Mouse (Mus musculus) liver, postnatal 0 days (tissue): ENCODE data around the gene Aqp7. TPM values are rescaled to one million over a fixed set of nuclear protein-coding genes. Genes with fewer than 3 reads are reported as not detected.

Experiments used
- ATAC-seq: fragments of 200-750 bp; cut with Nextera tagmentation; 2 replicates; pipeline ENCODE4 v1.8.0; 2017; ENCODE audit warnings: mild to moderate bottlenecking, moderate library complexity
- DNase-seq: peaks from one replicate; pipeline ENCODE4 v3.0.0-alpha.2; 2016
- H3K27ac ChIP-seq: fragments of 300-500 bp; sonication (generic); 2 replicates; pipeline ENCODE4 v1.5.1; 2014; ENCODE audit warnings: antibody characterized with exemption, moderate library complexity, mild to moderate bottlenecking, low read depth
- H3K27me3 ChIP-seq: fragments of 300-500 bp; sonication (generic); 2 replicates; pipeline ENCODE4 v1.6.1; 2014; ENCODE audit warnings: low read length, control low read depth, mixed read lengths; ENCODE audit not compliant: insufficient read depth
- H3K36me3 ChIP-seq: fragments of 300-500 bp; sonication (generic); replicated peaks from 2 replicates; pipeline ENCODE4 v1.6.1; 2014; ENCODE audit warnings: mild to moderate bottlenecking, control low read depth, low read length, moderate library complexity, mixed read lengths; ENCODE audit not compliant: insufficient read depth
- H3K4me1 ChIP-seq: fragments of 300-500 bp; sonication (generic); 2 replicates; pipeline ENCODE4 v1.6.1; 2014; ENCODE audit warnings: antibody characterized with exemption, mild to moderate bottlenecking, control low read depth; ENCODE audit not compliant: insufficient read depth
- H3K4me2 ChIP-seq: fragments of 300-500 bp; sonication (generic); 2 replicates; pipeline ENCODE4 v1.6.1; 2014; ENCODE audit warnings: low read depth, mild to moderate bottlenecking, low read length, moderate library complexity, mixed read lengths
- H3K4me3 ChIP-seq: fragments of 300-500 bp; sonication (generic); 2 replicates; pipeline ENCODE4 v1.5.1; 2014; ENCODE audit warnings: low read depth, low read length
- H3K9ac ChIP-seq: fragments of 300-500 bp; sonication (generic); replicated peaks from 2 replicates; pipeline ENCODE4 v1.6.1; 2014; ENCODE audit warnings: mild to moderate bottlenecking, moderate library complexity
- H3K9me3 ChIP-seq: fragments of 300-500 bp; sonication (generic); 2 replicates; pipeline ENCODE4 v1.6.1; 2016; ENCODE audit warnings: mild to moderate bottlenecking, control low read depth, low read length, mixed read lengths
- CTCF ChIP-seq: sonication (generic); IDR thresholded peaks from 2 replicates; pipeline ENCODE4 v1.5.1; 2016; ENCODE audit warnings: antibody characterized with exemption, low read depth
- EP300 ChIP-seq: IDR thresholded peaks from 2 replicates; pipeline ENCODE4 v1.6.1; 2016; ENCODE audit warnings: antibody characterized with exemption, low read depth, mild to moderate bottlenecking
- WGBS: fragments of 180-500 bp; shearing (Covaris S2); extraction: QIAGEN DNeasy Blood & Tissue Kit; methylation state at CpG from one replicate; pipeline ENCODE4 v1.1.7; 2014; ENCODE audit not compliant: insufficient replicate concordance; 5-methylcytosine and 5-hydroxymethylcytosine counted together
- polyA plus RNA-seq: library from polyadenylated mRNA; unstranded; fragments of >200 nt; fragmentation: Nextera tagmentation; extraction: Ambion mirVana; gene quantifications from 2 replicates; pipeline ENCODE4 v1.2.1, GENCODE M21; 2015

Aqp7 gene
- 2.1 and 2.3 TPM in 2 replicates for polyA plus RNA-seq

GRCm38 (mm10) chr4:41047524-41048271, at the start of gene Aqp7:
Aqp7 (minus strand) TSS chr4:41048139.
- no peak within 1 kb of the TSS for H3K27ac ChIP-seq
- no peak for TF ChIP-seq CTCF
- TF ChIP-seq EP300, result no peak
- ATAC-seq (peak; percentile 83), DNase-seq (peak; percentile 36)
- peaks cover 7% of the 10 kb centered on the region for H3K4me1 ChIP-seq
- 60% methylated on average over 9 of the region's 9 CpGs for WGBS
- no peaks in the 10 kb centered on the region for H3K36me3 ChIP-seq
- no peaks in the 10 kb centered on the region for H3K27me3 ChIP-seq
- no peak within 1 kb of the TSS for H3K4me3 ChIP-seq
- H3K9ac ChIP-seq, result no peak within 1 kb of the TSS
- H3K9me3 ChIP-seq, result no peaks in the 10 kb centered on the region
- no peak within 1 kb of the TSS for H3K4me2 ChIP-seq

DNA sequence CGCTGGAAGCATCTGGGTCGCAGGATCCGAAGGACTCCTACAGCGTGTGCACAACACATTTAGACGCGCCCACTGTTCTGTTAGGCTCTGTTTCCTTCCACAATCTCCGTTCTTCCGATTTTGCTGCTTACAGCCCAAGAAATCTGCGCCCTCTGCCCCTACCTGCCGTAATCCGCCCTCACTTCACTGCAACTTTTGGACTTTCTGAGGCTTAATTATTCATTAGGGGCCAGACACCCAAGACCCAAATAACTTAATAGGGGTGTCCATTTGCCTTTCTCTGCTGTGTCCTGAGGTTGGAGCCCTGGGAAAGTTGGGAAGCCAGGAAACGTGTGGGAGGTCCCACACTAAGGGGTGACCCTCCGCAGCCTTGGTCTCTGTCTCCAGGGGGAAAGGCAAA, 49.4 kb upstream of the Aqp7 start:
- WGBS, result 32% methylated on average over 13 of the region's 13 CpGs
- H3K27me3 ChIP-seq, result peaks cover 20% of the 10 kb centered on the region
- DNase-seq (no peak), ATAC-seq (no peak)
- TF ChIP-seq CTCF (no peak), EP300 (no peak)
- H3K36me3 ChIP-seq, result no peaks in the 10 kb centered on the region
- H3K27ac ChIP-seq, result no peak overlapping the region
- H3K9me3 ChIP-seq, result no peaks in the 10 kb centered on the region
- H3K4me1 ChIP-seq, result peaks cover 32% of the 10 kb centered on the region
- peak overlapping the region; percentile 48 for H3K4me3 ChIP-seq
- peak overlapping the region; percentile 86 for H3K4me2 ChIP-seq
- peak overlapping the region; percentile 59; the same call in 1 of the 2 replicates for H3K9ac ChIP-seq

DNA sequence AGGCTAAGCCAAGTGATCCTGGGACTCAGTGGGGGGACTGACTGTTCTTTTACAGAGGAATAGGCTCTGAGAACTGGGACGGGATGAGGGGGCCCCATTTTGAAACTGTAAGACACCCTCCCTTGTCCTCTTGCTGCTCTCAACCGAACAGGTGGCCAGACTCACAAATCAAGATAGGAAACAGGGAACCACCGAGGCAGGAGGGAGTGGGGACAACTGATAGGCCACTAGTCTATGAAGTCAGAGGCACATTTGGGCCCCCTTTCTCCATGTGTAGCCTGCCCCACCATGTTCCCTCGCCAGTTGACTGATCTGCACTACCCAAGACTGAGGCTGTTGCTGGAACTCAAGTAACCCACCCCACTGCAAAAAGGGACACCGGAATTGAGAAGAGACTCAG, 48.9 kb upstream of the Aqp7 start:
- Histone ChIP-seq H3K4me1 (peaks cover 32% of the 10 kb centered on the region), H3K4me3 (peak overlapping the region; percentile 48), H3K27ac (no peak overlapping the region), H3K27me3 (peaks cover 20% of the 10 kb centered on the region), H3K9ac (peak overlapping the region; percentile 3), H3K9me3 (no peaks in the 10 kb centered on the region), H3K4me2 (peak overlapping the region; percentile 86), H3K36me3 (no peaks in the 10 kb centered on the region)
- no peak for DNase-seq
- ATAC-seq, result peak; percentile 37
- TF ChIP-seq CTCF (no peak), EP300 (peak; percentile 52; the same call in 1 of the 2 replicates)
- WGBS, result 49% methylated on average over 5 of the region's 5 CpGs

- H3K27me3 ChIP-seq, result peaks cover 20% of the 10 kb centered on the region
- DNase-seq, result peak; percentile 72
- no peaks in the 10 kb centered on the region for H3K9me3 ChIP-seq
- H3K4me1 ChIP-seq, result peaks cover 32% of the 10 kb centered on the region
- H3K36me3 ChIP-seq, result no peaks in the 10 kb centered on the region
- peak; percentile 85 for ATAC-seq
- H3K4me2 ChIP-seq, result peak overlapping the region; percentile 86
- peak; percentile 4; the same call in 1 of the 2 replicates for TF ChIP-seq EP300
- TF ChIP-seq CTCF, result no peak
- H3K9ac ChIP-seq, result peak overlapping the region; percentile 3; the same call in 1 of the 2 replicates
- H3K4me3 ChIP-seq, result no peak overlapping the region
- WGBS, result 58% methylated on average over 8 of the region's 8 CpGs
- H3K27ac ChIP-seq, result peak overlapping the region; percentile 48; the same call in 1 of the 2 replicates
Observed at GRCm38 (mm10) chr4:41096169-41096568, 48.2 kb upstream of the Aqp7 start.

GRCm38 (mm10) chr4:41094361-41094760, 46.4 kb upstream of the Aqp7 start:
- no peak for DNase-seq
- Histone ChIP-seq H3K9ac (no peak overlapping the region), H3K27ac (no peak overlapping the region), H3K36me3 (no peaks in the 10 kb centered on the region), H3K27me3 (peaks cover 20% of the 10 kb centered on the region), H3K4me2 (no peak overlapping the region), H3K4me3 (no peak overlapping the region), H3K4me1 (peaks cover 42% of the 10 kb centered on the region), H3K9me3 (no peaks in the 10 kb centered on the region)
- TF ChIP-seq EP300 (no peak), CTCF (no peak)
- ATAC-seq, result no peak
- 69% methylated on average over 9 of the region's 9 CpGs for WGBS

DNA sequence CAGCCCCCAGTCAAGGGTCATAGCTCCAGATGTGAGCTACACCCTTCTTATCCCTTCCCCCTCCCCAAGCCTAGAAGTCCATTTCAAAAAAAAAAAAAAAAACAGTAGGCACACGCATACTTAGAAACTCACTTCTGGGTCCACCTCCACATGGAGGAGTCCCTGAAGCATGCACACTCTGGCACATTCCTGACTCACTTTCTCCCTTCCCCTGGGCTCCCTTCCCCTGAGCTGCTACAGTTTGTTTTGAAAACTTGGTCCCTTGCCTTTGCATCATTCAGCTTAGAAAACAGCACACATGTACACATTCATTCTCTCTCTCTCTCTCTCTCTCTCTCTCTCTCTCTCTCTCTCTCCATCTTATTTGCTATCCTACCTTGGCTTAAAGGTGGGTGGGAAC, 45.0 kb upstream of the Aqp7 start:
- ATAC-seq, result no peak

More for the DNA sequence above, 45.0 kb upstream of the Aqp7 start:
- Histone ChIP-seq H3K4me1 (peaks cover 48% of the 10 kb centered on the region), H3K27ac (no peak overlapping the region), H3K9me3 (no peaks in the 10 kb centered on the region), H3K36me3 (no peaks in the 10 kb centered on the region), H3K9ac (no peak overlapping the region), H3K27me3 (peaks cover 11% of the 10 kb centered on the region), H3K4me3 (no peak overlapping the region), H3K4me2 (no peak overlapping the region)
- no peak for DNase-seq
- TF ChIP-seq CTCF, result no peak
- no peak for TF ChIP-seq EP300
- 71% methylated on average over 1 of the region's 1 CpGs for WGBS
